Mouse (Mus musculus) hindbrain, embryonic 16.5 days (tissue): Measurements from ENCODE around the gene Mtfr2. TPM values are rescaled to one million over a fixed set of nuclear protein-coding genes. Genes with fewer than 3 reads are reported as not detected.

Source experiments
- ATAC-seq: fragments of 200-750 bp; cut with Nextera tagmentation; 2 replicates; pipeline ENCODE4 v1.8.0; 2017; ENCODE audit warnings: moderate TSS enrichment, moderate library complexity
- H3K27ac ChIP-seq: fragments of 300-500 bp; sonication (generic); 2 replicates; pipeline ENCODE4 v1.5.1; 2014; ENCODE audit warnings: low read depth, mild to moderate bottlenecking, control low read depth, low read length, moderate library complexity
- H3K27me3 ChIP-seq: fragments of 300-500 bp; sonication (generic); replicated peaks from 2 replicates; pipeline ENCODE4 v1.6.1; 2014; ENCODE audit warnings: low read length; ENCODE audit not compliant: control insufficient read depth, insufficient read depth
- H3K36me3 ChIP-seq: fragments of 300-500 bp; sonication (generic); 2 replicates; pipeline ENCODE4 v1.6.1; 2014; ENCODE audit warnings: mild to moderate bottlenecking, low read length, moderate library complexity, mixed read lengths; ENCODE audit not compliant: control insufficient read depth, insufficient read depth
- H3K4me1 ChIP-seq: fragments of 300-500 bp; sonication (generic); 2 replicates; pipeline ENCODE4 v1.6.1; 2014; ENCODE audit warnings: low read depth, low read length; ENCODE audit not compliant: control insufficient read depth, insufficient read depth
- H3K4me2 ChIP-seq: fragments of 300-500 bp; sonication (generic); 2 replicates; pipeline ENCODE4 v1.6.1; 2014; ENCODE audit warnings: mild to moderate bottlenecking, low read length, control low read depth, moderate library complexity
- H3K4me3 ChIP-seq: fragments of 300-500 bp; sonication (generic); 2 replicates; pipeline ENCODE4 v1.5.1; 2014; ENCODE audit warnings: mild to moderate bottlenecking, low read length, control low read depth, moderate library complexity
- H3K9ac ChIP-seq: fragments of 300-500 bp; sonication (generic); 2 replicates; pipeline ENCODE4 v1.6.1; 2014; ENCODE audit warnings: low read depth, mild to moderate bottlenecking, control low read depth, low read length, moderate library complexity
- H3K9me3 ChIP-seq: fragments of 300-500 bp; sonication (generic); 2 replicates; pipeline ENCODE4 v1.6.1; 2014; ENCODE audit warnings: mild to moderate bottlenecking, low read length, moderate library complexity; ENCODE audit not compliant: control insufficient read depth
- WGBS: fragments of 180-500 bp; shearing (Covaris S2); extraction: QIAGEN DNeasy Blood & Tissue Kit; methylation state at CpG from one replicate; pipeline ENCODE4 v1.1.7; 2014; 5-methylcytosine and 5-hydroxymethylcytosine counted together
- polyA plus RNA-seq: library from polyadenylated mRNA; unstranded; fragments of >200 nt; fragmentation: Nextera tagmentation; extraction: Ambion mirVana; gene quantifications from 2 replicates; pipeline ENCODE4 v1.2.1, GENCODE M21; 2015

Gene Mtfr2
- polyA plus RNA-seq, 1 experiment from 2014 or later = 0.61 TPM

DNA sequence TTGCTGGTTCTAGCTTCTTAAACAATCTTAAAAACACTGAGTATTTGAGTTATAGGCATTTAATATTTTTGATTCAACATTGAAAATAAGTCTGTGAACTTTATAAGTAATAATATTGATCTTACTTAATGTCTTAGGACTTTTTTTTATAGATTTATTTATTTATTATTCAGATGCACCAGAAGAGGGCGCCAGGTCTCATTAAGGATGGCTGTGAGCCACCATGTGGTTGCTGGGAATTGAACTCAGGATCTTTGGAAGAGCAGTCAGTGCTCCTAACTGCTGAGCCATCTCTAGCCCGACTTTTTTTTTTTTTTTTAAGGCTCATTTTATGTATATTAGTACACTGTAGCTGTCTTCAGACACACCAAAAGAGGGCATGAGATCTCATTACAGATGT, 32.8 kb upstream of the Mtfr2 start:
- ATAC-seq = no peak
- Histone ChIP-seq H3K9ac (no peak overlapping the region), H3K27me3 (no peaks in the 10 kb centered on the region), H3K4me3 (no peak overlapping the region), H3K36me3 (no peaks in the 10 kb centered on the region), H3K27ac (no peak overlapping the region), H3K4me2 (no peak overlapping the region), H3K4me1 (peaks cover 17% of the 10 kb centered on the region), H3K9me3 (no peaks in the 10 kb centered on the region)
- WGBS = 60% methylated on average over 2 of the region's 2 CpGs

DNA sequence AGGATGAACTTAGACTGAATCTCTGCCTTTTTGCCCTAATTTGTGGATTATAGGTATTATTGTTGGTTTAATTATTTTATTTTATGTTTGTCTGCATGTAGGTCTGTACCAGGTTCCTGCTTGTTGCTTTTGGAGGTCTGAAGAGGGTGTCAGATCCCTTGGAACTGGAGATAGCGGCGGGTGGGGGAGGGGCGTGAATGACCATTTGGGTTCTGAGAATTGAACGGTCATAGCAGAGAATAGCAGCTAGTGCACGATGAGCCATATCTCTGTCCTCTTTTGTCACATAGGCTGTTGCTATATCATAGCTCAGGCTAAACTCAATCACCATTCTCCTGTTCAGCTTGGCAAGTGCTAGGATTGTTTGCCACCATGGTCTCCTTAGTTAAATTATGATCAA, 30.1 kb upstream of the Mtfr2 start:
- Histone ChIP-seq H3K4me2 (no peak overlapping the region), H3K4me3 (no peak overlapping the region), H3K27ac (no peak overlapping the region), H3K9me3 (no peaks in the 10 kb centered on the region), H3K4me1 (peaks cover 9% of the 10 kb centered on the region), H3K9ac (no peak overlapping the region), H3K27me3 (no peaks in the 10 kb centered on the region), H3K36me3 (no peaks in the 10 kb centered on the region)
- no peak for ATAC-seq
- WGBS = 87% methylated on average over 5 of the region's 5 CpGs

DNA sequence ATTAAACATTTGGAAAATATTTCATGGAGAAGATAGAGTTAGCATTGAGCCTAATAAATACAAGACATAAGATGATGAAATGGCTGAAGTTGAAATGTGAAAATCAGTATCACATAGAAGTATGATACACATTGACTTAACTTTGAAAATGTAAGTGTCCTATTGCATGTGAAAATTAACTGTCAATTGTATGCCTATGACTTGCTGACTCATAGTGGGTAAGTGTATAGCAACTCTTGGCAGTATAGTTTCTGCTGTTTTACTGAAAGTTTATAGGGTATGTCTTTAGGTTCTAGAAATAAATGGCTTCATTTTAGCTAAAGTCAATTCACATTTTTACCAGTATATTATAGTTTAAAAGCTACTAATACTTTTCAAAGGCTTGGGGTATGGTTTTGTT, 21.3 kb upstream of the Mtfr2 start:
- H3K9ac ChIP-seq = no peak overlapping the region
- no peak for ATAC-seq
- no peak overlapping the region for H3K27ac ChIP-seq
- H3K27me3 ChIP-seq = no peaks in the 10 kb centered on the region
- H3K4me2 ChIP-seq = no peak overlapping the region
- no peak overlapping the region for H3K4me3 ChIP-seq
- no peaks in the 10 kb centered on the region for H3K9me3 ChIP-seq
- H3K4me1 ChIP-seq = no peaks in the 10 kb centered on the region
- H3K36me3 ChIP-seq = peaks cover 24% of the 10 kb centered on the region

DNA sequence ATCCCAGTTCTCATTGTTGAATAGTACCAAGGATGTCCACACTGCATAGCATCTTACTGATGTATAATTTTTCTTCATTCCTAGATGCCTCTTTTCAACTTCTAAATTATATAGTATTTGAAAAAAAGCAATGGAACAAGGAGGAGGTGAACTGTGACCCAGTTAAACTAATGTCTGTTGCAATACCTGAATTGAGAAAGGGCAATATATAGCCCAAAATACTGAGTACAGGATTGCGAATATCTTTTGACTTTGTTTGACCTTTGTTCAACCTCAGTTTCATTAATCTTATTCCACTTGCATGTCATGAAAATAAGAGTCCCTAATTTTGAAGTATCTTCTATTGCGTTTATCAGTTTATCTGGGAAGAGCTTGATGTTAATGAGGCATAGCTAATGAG, 16.3 kb upstream of the Mtfr2 start:
- no peak overlapping the region for H3K9ac ChIP-seq
- 80% methylated on average over 2 of the region's 2 CpGs for WGBS
- H3K9me3 ChIP-seq = no peaks in the 10 kb centered on the region
- H3K27ac ChIP-seq = no peak overlapping the region
- no peak overlapping the region for H3K4me3 ChIP-seq
- no peak overlapping the region for H3K4me2 ChIP-seq
- H3K27me3 ChIP-seq = no peaks in the 10 kb centered on the region
- peaks cover 30% of the 10 kb centered on the region for H3K36me3 ChIP-seq
- ATAC-seq = no peak
- no peaks in the 10 kb centered on the region for H3K4me1 ChIP-seq

DNA sequence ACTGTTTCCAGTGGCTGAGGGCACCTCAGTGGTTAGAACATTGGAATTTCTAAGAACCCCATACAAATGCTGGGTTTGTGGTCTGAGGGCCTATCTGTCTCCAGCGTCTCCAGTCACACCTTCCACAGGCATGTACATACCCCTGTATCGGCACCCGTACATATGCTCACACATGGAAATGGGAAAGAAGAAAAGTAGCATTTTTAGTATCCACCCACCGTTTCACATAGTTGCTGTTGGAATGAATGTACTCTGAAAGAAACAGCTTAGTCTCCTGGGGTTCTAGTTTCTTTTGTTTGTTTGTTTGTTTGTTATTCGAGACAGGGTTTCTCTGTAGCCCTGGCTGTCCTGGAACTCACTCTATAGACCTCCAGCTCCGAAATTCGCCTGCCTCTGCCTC, 9.7 kb upstream of the Mtfr2 start:
- no peak for ATAC-seq
- Histone ChIP-seq H3K36me3 (peaks cover 35% of the 10 kb centered on the region), H3K27me3 (no peaks in the 10 kb centered on the region), H3K4me1 (no peaks in the 10 kb centered on the region), H3K4me2 (no peak overlapping the region), H3K4me3 (no peak overlapping the region), H3K27ac (no peak overlapping the region), H3K9me3 (no peaks in the 10 kb centered on the region), H3K9ac (no peak overlapping the region)
- 89% methylated on average over 7 of the region's 7 CpGs for WGBS

DNA sequence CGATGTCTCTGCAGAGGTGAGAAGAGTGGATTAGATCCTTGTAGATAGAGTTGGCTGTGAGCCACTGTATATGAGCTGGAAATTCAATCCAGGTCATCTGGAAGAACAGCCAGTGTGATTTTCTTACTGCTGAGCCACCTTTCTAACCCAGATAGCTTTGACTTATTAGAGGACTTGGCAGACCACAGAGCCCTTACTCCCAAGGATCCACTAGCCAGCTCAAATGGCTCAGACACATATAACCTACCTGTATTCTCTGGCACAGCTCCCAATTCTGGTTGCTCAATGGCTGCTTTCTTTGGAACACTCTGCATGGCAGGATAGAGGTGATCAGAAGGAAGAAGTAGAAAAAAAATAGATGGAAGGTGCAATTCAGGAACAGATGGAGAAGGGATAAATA, 1.8 kb upstream of the Mtfr2 start:
- no peak overlapping the region for H3K4me2 ChIP-seq
- H3K36me3 ChIP-seq = peaks cover 23% of the 10 kb centered on the region
- H3K9me3 ChIP-seq = no peaks in the 10 kb centered on the region
- no peak overlapping the region for H3K9ac ChIP-seq
- H3K27ac ChIP-seq = no peak overlapping the region
- no peaks in the 10 kb centered on the region for H3K27me3 ChIP-seq
- 83% methylated on average over 1 of the region's 1 CpGs for WGBS
- no peak for ATAC-seq
- peaks cover 5% of the 10 kb centered on the region for H3K4me1 ChIP-seq
- H3K4me3 ChIP-seq = no peak overlapping the region

DNA sequence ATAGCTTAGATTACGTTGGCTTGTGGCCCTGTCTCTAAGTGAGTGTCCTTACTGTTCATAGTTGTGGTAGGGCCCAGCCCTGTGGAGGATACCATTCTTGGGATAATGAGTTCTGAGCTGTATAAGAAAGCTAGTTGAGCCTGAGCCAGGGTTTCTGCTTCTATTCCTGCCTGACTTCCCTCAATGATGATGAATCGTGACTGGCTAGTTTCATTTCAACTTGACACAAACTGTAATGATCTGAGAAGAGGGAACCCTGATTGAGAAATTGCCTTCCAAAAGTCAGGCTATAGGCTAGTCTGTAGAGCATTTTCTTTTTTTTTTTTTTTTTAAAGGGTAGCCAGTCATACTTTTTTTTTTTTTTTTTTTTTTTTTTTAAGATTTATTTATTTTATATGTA, 1.3 kb downstream of the Mtfr2 start:
- Histone ChIP-seq H3K4me2 (no peak overlapping the region), H3K27me3 (no peaks in the 10 kb centered on the region), H3K9ac (no peak overlapping the region), H3K9me3 (no peaks in the 10 kb centered on the region), H3K4me3 (no peak overlapping the region), H3K4me1 (peaks cover 5% of the 10 kb centered on the region), H3K36me3 (peaks cover 13% of the 10 kb centered on the region), H3K27ac (no peak overlapping the region)
- no peak for ATAC-seq
- 90% methylated on average over 2 of the region's 2 CpGs for WGBS

DNA sequence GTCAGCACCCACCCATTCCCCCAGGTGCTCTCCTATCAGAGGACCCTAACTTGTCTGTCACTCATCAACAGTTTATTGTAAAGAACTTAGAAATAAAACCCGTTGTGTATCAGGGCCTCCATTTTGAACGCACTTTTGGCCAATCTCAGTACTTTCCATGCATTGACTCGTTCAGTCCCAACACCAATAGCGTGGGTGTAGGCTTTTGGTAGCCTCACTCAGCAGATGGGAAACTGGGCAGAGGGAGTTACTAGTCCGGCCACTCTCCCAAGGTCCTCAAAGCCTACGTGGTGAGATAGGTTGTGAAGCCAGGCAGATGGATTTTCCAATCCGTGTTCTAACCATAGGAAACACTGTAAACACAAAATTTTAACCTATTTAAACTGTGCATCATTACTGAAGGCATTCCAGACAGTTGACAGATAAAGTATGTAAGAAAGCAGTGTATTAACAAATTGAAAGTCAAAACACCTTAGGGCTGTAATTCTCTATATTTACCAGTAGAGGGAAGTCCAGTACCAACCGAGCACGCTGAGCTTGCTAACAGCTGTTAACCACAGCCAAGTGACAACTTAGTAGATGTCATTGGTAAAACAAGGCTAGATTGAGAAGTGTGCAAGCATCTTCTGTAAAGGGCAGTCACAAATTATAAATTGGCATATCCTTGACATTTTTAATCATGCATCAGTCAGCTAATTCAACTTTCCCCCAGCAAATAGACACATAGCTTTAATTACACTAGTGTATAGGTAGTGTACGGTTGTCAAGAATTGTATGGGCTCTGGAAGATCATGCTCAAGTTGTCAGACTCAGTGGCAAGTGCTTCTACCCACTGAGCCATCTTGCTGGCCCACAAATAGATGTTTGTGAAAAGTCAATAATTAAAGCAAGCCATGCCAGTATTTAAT, 14.2 kb downstream of the Mtfr2 start:
- ATAC-seq = peak; percentile 81
- Histone ChIP-seq H3K4me3 (no peak overlapping the region), H3K9ac (no peak overlapping the region), H3K27me3 (no peaks in the 10 kb centered on the region), H3K4me2 (no peak overlapping the region), H3K4me1 (no peaks in the 10 kb centered on the region), H3K9me3 (no peaks in the 10 kb centered on the region), H3K27ac (no peak overlapping the region), H3K36me3 (no peaks in the 10 kb centered on the region)
- WGBS = 62% methylated on average over 10 of the region's 10 CpGs

DNA sequence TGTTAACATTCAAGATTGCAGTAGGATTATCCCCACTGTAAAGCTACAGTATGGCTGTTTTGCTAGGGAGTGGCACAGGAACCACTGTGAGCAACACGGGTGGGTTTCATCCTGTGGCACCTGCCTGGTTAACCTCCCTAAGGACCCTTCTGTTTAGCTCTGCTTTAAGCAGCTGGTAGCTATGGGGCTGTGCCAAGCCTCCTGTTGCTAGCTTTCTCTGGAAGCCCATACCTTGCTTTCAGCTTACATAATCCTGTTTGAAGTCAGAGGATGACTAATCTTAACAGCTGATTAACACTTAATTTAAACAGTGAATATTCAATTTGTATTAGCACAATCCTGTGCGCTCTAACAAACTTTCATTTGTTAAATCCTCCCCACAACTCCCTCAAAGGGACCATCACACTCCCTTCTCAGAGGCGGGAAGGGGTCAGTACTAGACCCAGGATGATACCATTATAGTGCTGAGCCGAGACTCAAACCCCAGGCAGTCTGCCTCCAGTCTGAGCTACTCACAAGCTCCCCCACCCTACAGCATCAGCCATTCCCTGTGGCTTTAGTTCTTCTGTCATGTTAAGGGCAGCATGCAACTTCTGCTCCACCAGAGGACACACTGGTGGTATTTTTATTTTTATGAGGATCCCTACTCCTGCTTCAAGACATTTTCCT, 15.0 kb downstream of the Mtfr2 start:
- Histone ChIP-seq H3K27ac (no peak overlapping the region), H3K4me2 (no peak overlapping the region), H3K9me3 (no peaks in the 10 kb centered on the region; the same call in 1 of the 2 replicates), H3K4me1 (no peaks in the 10 kb centered on the region), H3K9ac (no peak overlapping the region), H3K27me3 (no peaks in the 10 kb centered on the region), H3K36me3 (no peaks in the 10 kb centered on the region), H3K4me3 (no peak overlapping the region)
- ATAC-seq = peak; percentile 31; the same call in 1 of the 2 replicates
- WGBS = 72% methylated on average over 4 of the region's 4 CpGs
